Mouse (Mus musculus): Measurements from ENCODE around the gene Gm9837. TPM values are rescaled to one million over a fixed set of nuclear protein-coding genes. Genes with fewer than 3 reads are reported as not detected.

The Gm9837 gene
- not detected for total RNA-seq (2023)

GRCm38 (mm10) chr11:53469968-53470695 lies at the start of gene Gm9837:
Gm9837 (minus strand) TSS chr11:53470479.

GRCm38 (mm10) chr11:53519207-53520121 lies 49.2 kb upstream of the Gm9837 start, which contains the start of gene Sept8:
Sept8 (plus strand) TSS chr11:53519257.

GRCm38 (mm10) chr11:53479783-53480301 lies 9.6 kb upstream of the Gm9837 start, which contains the start of the genes Gm9945 and Sowaha:
Gm9945 (plus strand) TSS chr11:53480166.
Sowaha (minus strand) TSS chr11:53480274.

GRCm38 (mm10) chr11:53456474-53457371 lies 13.6 kb downstream of the Gm9837 start, which contains the start of the genes Gm10447 and Shroom1:
Gm10447 (minus strand) TSS chr11:53457110.
Shroom1 (plus strand) TSS chr11:53457205.

GRCm38 (mm10) chr11:53430670-53431346 lies 39.5 kb downstream of the Gm9837 start, which contains the start of the genes Uqcrq and Gdf9:
Uqcrq (minus strand) TSS chr11:53430831.
Gdf9 (plus strand) TSS chr11:53431023.

GRCm38 (mm10) chr11:53423036-53423435 lies 47.2 kb downstream of the Gm9837 start, which contains the start of gene Leap2:
Leap2 (minus strand) TSS chr11:53423170.

Other genes starting within 250 kb of the Gm9837 start
- 122 TPM for gene Hspa4, start 170.0 kb downstream of the Gm9837 start, total RNA-seq (2023)
- gene Zcchc10, start 145.8 kb downstream of the Gm9837 start, total RNA-seq (2023), result 24.2 TPM
- 333 TPM for gene Aff4, start 119.6 kb downstream of the Gm9837 start, total RNA-seq (2023)
- gene Leap2, start 47.3 kb downstream of the Gm9837 start, total RNA-seq (2023), result not detected
- 136 TPM for gene Uqcrq, start 39.6 kb downstream of the Gm9837 start, total RNA-seq (2023)
- gene Gdf9, start 39.5 kb downstream of the Gm9837 start, total RNA-seq (2023), result not detected
- gene Gm10447, start 13.4 kb downstream of the Gm9837 start, total RNA-seq (2023), result not detected
- not detected for gene Shroom1, start 13.3 kb downstream of the Gm9837 start, total RNA-seq (2023)
- gene Gm9945, start 9.7 kb upstream of the Gm9837 start, total RNA-seq (2023), result not detected
- gene Sowaha, start 9.8 kb upstream of the Gm9837 start, total RNA-seq (2023), result 0.50 TPM
- gene Sept8, start 48.8 kb upstream of the Gm9837 start, total RNA-seq (2023), result 2.9 TPM
- 6.3 TPM for gene Kif3a, start 96.9 kb upstream of the Gm9837 start, total RNA-seq (2023)
- gene Il4, start 148.2 kb upstream of the Gm9837 start, total RNA-seq (2023), result not detected
- gene Il13, start 164.2 kb upstream of the Gm9837 start, total RNA-seq (2023), result not detected
- gene Rad50, start 236.8 kb upstream of the Gm9837 start, total RNA-seq (2023), result 21.0 TPM